Mouse (Mus musculus) stomach, embryonic 14.5 days (tissue): Measurements from ENCODE around the gene Bud23. TPM values are rescaled to one million over a fixed set of nuclear protein-coding genes. Genes with fewer than 3 reads are reported as not detected.

Experiments
- ATAC-seq: fragments of 200-750 bp; cut with Nextera tagmentation; 2 replicates; pipeline ENCODE4 v1.8.0; 2017; ENCODE audit warnings: low read depth, moderate TSS enrichment; ENCODE audit not compliant: insufficient number of reproducible peaks, insufficient read depth, low FRiP score
- H3K27ac ChIP-seq: fragments of 300-500 bp; sonication (generic); 2 replicates; pipeline ENCODE4 v1.5.1; 2014; ENCODE audit warnings: mild to moderate bottlenecking, low read length, moderate library complexity, mixed read lengths
- H3K27me3 ChIP-seq: fragments of 300-500 bp; sonication (generic); 2 replicates; pipeline ENCODE4 v1.6.1; 2014; ENCODE audit warnings: low read length, control low read depth, mixed read lengths; ENCODE audit not compliant: control insufficient read depth, insufficient read depth
- H3K36me3 ChIP-seq: fragments of 300-500 bp; sonication (generic); 2 replicates; pipeline ENCODE4 v1.6.1; 2014; ENCODE audit warnings: mild to moderate bottlenecking, control low read depth, low read length, moderate library complexity, mixed read lengths; ENCODE audit not compliant: control insufficient read depth, insufficient read depth
- H3K4me1 ChIP-seq: fragments of 300-500 bp; sonication (generic); 2 replicates; pipeline ENCODE4 v1.6.1; 2014; ENCODE audit warnings: low read length, control low read depth, mixed read lengths; ENCODE audit not compliant: control insufficient read depth, insufficient read depth
- H3K4me2 ChIP-seq: fragments of 300-500 bp; sonication (generic); replicated peaks from 2 replicates; pipeline ENCODE4 v1.6.1; 2014; ENCODE audit warnings: low read depth, low read length, control low read depth
- H3K4me3 ChIP-seq: fragments of 300-500 bp; sonication (generic); 2 replicates; pipeline ENCODE4 v1.5.1; 2014; ENCODE audit warnings: low read depth, low read length, control low read depth
- H3K9ac ChIP-seq: fragments of 300-500 bp; sonication (generic); replicated peaks from 2 replicates; pipeline ENCODE4 v1.6.1; 2014; ENCODE audit warnings: low read depth, mild to moderate bottlenecking, control low read depth, low read length, moderate library complexity, mixed read lengths
- H3K9me3 ChIP-seq: fragments of 300-500 bp; sonication (generic); 2 replicates; pipeline ENCODE4 v1.6.1; 2016; ENCODE audit warnings: low read depth, low read length, control low read depth; ENCODE audit not compliant: control insufficient read depth
- WGBS: fragments of 180-500 bp; shearing (Covaris S2); extraction: QIAGEN DNeasy Blood & Tissue Kit; methylation state at CpG from one replicate; pipeline ENCODE4 v1.1.7; 2014; 5-methylcytosine and 5-hydroxymethylcytosine counted together
- polyA plus RNA-seq: library from polyadenylated mRNA; unstranded; fragments of >200 nt; fragmentation: Nextera tagmentation; extraction: Ambion mirVana; gene quantifications from 2 replicates; pipeline ENCODE4 v1.2.1, GENCODE M21; 2014

Gene Bud23
- polyA plus RNA-seq, 1 experiment from 2014 or later: 95.2 TPM

- under 1% methylated on average over 61 of the region's 61 CpGs for WGBS
- no peaks in the 10 kb centered on the region for H3K27me3 ChIP-seq
- ATAC-seq: peak; percentile 92
- H3K4me3 ChIP-seq: peak within 1 kb of the TSS; percentile 84
- peak within 1 kb of the TSS; percentile 60 for H3K9ac ChIP-seq
- H3K27ac ChIP-seq: no peak within 1 kb of the TSS
- no peaks in the 10 kb centered on the region for H3K36me3 ChIP-seq
- peaks cover 27% of the 10 kb centered on the region for H3K4me1 ChIP-seq
- H3K4me2 ChIP-seq: peak within 1 kb of the TSS; percentile 99
- H3K9me3 ChIP-seq: no peaks in the 10 kb centered on the region
These were observed 41.2 kb downstream of the Bud23 start, which contains the start of gene Stx1a for GRCm38 (mm10) chr5:135023344-135024173. Stx1a (plus strand) TSS chr5:135023482.

- no peak overlapping the region for H3K4me3 ChIP-seq
- ATAC-seq: no peak
- H3K4me1 ChIP-seq: peaks cover 22% of the 10 kb centered on the region
- H3K36me3 ChIP-seq: no peaks in the 10 kb centered on the region
- 46% methylated on average over 6 of the region's 6 CpGs for WGBS
- no peaks in the 10 kb centered on the region for H3K9me3 ChIP-seq
- H3K9ac ChIP-seq: no peak overlapping the region
- H3K27me3 ChIP-seq: no peaks in the 10 kb centered on the region
- H3K27ac ChIP-seq: no peak overlapping the region
- H3K4me2 ChIP-seq: no peak overlapping the region
These were observed 42.9 kb downstream of the Bud23 start for GRCm38 (mm10) chr5:135021814-135022213.

- H3K27me3 ChIP-seq: no peaks in the 10 kb centered on the region
- H3K36me3 ChIP-seq: peaks cover 1% of the 10 kb centered on the region; the same call in 1 of the 2 replicates
- ATAC-seq: no peak
- 39% methylated on average over 4 of the region's 4 CpGs for WGBS
- H3K4me2 ChIP-seq: no peak overlapping the region
- H3K4me3 ChIP-seq: no peak overlapping the region
- no peak overlapping the region for H3K27ac ChIP-seq
- H3K4me1 ChIP-seq: peaks cover 15% of the 10 kb centered on the region
- no peak overlapping the region for H3K9ac ChIP-seq
- no peaks in the 10 kb centered on the region for H3K9me3 ChIP-seq
These were observed 48.5 kb downstream of the Bud23 start for GRCm38 (mm10) chr5:135016224-135016759.

- no peaks in the 10 kb centered on the region for H3K9me3 ChIP-seq
- ATAC-seq: peak; percentile 19; the same call in 1 of the 2 replicates
- H3K9ac ChIP-seq: no peak overlapping the region
- H3K4me3 ChIP-seq: no peak overlapping the region
- H3K36me3 ChIP-seq: peaks cover 6% of the 10 kb centered on the region; the same call in 1 of the 2 replicates
- 15% methylated on average over 7 of the region's 7 CpGs for WGBS
- H3K4me1 ChIP-seq: peaks cover 23% of the 10 kb centered on the region
- no peak overlapping the region for H3K4me2 ChIP-seq
- H3K27ac ChIP-seq: no peak overlapping the region
- H3K27me3 ChIP-seq: no peaks in the 10 kb centered on the region
These were observed 49.3 kb downstream of the Bud23 start for GRCm38 (mm10) chr5:135015497-135015896.

- Histone ChIP-seq H3K4me3 (peak overlapping the region; percentile 17; the same call in 1 of the 2 replicates), H3K4me1 (peaks cover 33% of the 10 kb centered on the region), H3K36me3 (peaks cover 6% of the 10 kb centered on the region; the same call in 1 of the 2 replicates), H3K27ac (peak overlapping the region; percentile 52; the same call in 1 of the 2 replicates), H3K9ac (no peak overlapping the region), H3K27me3 (no peaks in the 10 kb centered on the region), H3K9me3 (no peaks in the 10 kb centered on the region), H3K4me2 (peak overlapping the region; percentile 36)
- WGBS: 5% methylated on average over 16 of the region's 16 CpGs
- no peak for ATAC-seq
These were observed 51.9 kb downstream of the Bud23 start for GRCm38 (mm10) chr5:135012671-135013441.

GRCm38 (mm10) chr5:135011809-135012613 is 52.7 kb downstream of the Bud23 start:
- WGBS: 26% methylated on average over 26 of the region's 26 CpGs
- H3K4me1 ChIP-seq: peaks cover 34% of the 10 kb centered on the region
- H3K27me3 ChIP-seq: no peaks in the 10 kb centered on the region
- H3K9ac ChIP-seq: no peak overlapping the region
- H3K36me3 ChIP-seq: peaks cover 6% of the 10 kb centered on the region; the same call in 1 of the 2 replicates
- ATAC-seq: no peak
- H3K9me3 ChIP-seq: no peaks in the 10 kb centered on the region
- H3K4me3 ChIP-seq: peak overlapping the region; percentile 17
- peak overlapping the region; percentile 52; the same call in 1 of the 2 replicates for H3K27ac ChIP-seq
- H3K4me2 ChIP-seq: peak overlapping the region; percentile 36

- Histone ChIP-seq H3K4me3 (0 out of 2 replicates have a peak overlapping the region, but pooled peaks have one; percentile 48), H3K36me3 (peaks cover 6% of the 10 kb centered on the region; the same call in 1 of the 2 replicates), H3K9ac (no peak overlapping the region), H3K9me3 (no peaks in the 10 kb centered on the region), H3K4me1 (peaks cover 34% of the 10 kb centered on the region), H3K27ac (no peak overlapping the region), H3K27me3 (no peaks in the 10 kb centered on the region), H3K4me2 (no peak overlapping the region)
- WGBS: 86% methylated on average over 25 of the region's 25 CpGs
- ATAC-seq: no peak
These were observed 53.7 kb downstream of the Bud23 start for GRCm38 (mm10) chr5:135010841-135011743.
